Mouse (Mus musculus): Measurements from ENCODE around the gene Rora.

The Rora gene

DNA sequence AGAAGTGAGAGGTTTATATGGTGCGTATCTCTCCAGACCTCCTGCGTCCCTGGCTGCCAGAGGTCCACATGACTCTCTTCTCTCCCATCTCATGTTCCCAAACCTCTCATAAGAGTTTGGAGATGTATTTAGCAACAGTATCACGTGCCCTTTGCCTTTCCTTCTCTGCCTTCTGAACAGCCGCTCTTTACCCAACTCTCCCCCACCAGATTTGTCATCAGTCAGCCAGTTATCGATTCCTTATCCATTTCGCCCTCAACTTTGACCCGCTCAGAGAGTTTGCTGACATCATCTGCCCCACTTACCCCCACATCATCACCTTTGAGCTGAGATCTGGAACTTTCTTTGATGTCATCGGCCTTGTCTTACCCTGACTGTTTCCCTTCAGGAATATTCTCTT, 230.1 kb downstream of the Rora start:
- peak; percentile 43 for DNase-seq (ENCODE audit: low read depth, low spot score)

DNA sequence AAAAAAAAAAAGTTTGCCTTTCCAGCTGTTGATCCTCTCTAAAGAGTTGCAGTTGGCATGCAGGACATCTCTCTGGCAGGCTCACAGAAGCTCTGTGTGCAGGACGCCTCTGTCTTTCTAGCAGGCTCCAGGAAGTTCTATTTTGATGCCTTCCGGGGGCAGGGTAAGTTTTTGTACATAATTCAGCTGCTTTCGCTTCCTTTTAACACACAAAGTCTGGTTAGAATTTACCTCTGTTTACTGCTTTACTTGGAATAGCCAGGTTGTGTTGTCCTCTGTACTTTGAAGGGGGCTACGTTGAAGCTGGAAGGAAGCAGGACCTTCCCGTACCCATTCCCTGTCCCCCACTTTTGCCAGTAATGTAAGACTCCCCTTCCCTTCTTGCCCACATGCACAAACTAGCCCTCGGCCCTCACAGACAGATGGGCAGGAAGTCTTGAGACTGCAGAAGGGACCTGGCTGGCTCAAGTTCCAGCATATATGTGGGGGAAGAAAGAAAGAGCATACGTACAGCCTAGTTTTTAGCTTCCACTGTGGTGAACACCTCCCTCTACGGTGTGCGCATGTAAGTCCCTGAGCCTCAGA, 231.0 kb downstream of the Rora start:
- peak; percentile 40 for DNase-seq (ENCODE audit: low read depth, low spot score)

DNA sequence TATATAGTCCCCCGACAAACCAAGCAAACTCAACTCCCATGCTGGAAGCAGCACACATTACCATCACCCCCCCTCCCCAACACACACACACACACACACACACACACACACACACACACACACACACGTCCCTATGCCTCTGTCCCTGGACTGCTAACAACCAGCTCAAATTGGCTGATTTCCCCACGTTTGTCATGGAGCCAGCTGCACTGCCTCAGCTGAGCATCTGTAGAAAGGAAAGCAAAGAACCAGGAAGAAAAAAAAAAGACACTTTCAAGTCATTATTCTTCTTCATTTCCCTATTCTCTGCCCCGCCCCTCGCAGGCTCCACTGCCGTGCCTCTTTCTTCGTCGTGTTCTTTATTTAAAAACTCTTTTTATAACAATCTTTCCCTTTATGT, 235.1 kb downstream of the Rora start:
- peak; percentile 53 for DNase-seq (ENCODE audit: low read depth, low spot score)

DNA sequence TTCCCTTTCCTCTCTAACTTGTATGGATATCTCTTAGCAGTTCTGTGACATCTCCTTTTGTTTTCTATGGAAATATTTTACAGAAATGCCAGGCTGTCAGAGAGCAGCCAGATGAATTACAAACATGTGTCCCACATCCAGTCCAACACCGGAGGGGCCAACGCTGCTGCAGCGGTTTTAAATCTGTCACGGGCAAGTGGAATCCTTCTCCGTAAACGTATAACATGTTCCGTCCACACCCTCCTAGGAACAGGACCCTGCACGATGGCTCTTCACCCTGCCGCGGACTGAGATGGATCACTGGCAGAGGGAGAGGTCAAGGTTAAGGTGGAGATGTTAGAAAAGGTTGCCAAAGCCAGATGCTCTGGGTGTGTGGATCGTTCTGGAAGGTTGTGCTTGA, 237.8 kb downstream of the Rora start:
- no peak for DNase-seq (ENCODE audit: low read depth, low spot score)

DNA sequence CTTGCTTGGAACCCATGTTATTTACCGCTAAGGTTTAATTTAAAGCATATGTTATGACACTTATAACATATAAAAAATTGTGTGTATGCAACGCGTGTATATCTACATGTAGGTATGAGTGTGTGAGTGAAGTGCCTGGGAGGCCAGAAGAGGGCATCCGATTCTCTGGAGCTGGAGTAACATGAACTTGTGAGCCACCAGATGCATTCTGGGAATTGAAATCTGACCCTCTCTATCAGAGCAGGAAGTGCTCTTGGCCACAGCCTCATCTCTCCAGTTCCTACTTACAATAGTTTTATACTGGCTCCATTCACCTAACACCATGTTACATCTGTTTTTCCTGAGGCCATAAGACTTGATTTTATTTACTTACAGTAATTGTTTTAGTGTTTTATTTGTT, 238.8 kb downstream of the Rora start:
- no peak for DNase-seq (ENCODE audit: low read depth, low spot score)

DNA sequence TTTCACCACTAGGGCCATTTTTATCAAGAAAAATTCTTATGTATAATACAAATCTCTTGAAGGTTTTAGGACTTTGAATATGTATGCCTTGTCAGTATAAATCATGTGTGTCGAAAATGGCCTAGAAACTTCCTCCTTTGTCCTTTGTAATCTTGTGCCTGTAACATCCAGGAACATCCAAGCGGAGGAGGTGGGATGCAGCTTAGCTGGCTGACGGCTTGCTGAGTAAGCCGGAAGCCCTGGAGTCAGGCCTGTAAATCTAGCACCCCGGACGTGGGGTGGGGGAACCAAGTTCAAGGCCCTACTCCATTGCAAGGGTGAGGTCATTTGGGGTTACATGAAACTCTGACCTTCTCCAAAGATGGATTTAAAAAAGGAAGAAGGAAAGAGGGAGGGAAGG, 239.3 kb downstream of the Rora start:
- DNase-seq (ENCODE audit: low read depth, low spot score): no peak

DNA sequence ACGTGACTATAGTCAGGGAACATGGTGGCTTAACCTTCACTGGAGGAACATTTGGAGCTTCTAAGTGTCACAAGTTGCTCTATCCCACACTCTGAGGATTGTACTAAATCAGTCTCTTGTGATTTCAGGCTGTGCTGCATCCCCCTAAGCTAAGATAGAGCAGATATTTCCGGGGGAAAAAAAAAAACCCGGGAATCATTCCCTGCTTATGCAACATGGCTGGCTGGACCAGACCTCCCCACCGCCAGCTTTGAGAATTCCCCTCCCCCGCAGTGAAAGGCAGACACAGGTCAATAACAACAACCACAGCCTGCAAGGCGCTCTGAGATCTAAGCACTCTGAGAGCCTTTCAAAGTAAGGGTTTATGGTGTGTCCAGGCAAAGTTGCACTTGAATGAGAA, 244.7 kb downstream of the Rora start:
- peak; percentile 31 for DNase-seq (ENCODE audit: low read depth, low spot score)

DNA sequence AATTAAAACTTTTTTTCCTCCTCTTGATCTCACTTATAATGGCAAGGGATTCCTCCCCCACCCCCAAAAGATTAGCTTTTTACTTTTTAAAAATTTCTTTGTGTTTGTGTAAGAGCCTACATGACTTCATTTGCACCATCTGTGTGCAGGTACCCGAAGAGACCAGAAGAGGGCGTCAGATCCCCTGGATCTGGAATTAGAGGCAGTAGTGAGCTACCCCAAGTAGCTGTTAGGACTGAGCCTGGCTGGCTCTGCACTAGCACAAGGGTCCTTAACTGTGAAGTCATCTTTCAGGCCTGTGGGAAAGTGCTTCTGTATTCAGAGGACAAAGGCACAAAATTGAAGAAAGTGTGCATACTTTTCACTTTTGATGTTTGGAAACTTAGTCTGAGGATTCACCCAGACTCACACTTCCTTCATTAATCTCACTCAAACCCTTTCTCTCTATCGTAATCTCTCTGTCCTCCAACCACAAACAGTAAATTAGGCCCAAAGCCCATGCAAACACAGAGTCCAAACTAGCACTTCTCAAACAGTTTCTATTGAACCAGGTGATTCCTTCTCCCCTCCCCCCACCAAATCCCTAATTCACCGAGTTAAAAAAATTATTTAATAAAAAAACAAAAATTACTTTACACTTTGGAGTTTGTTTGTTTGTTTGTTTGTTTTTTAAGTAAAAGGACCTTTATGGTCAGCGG, 246.1 kb downstream of the Rora start:
- no peak for DNase-seq (ENCODE audit: low read depth, low spot score)

DNA sequence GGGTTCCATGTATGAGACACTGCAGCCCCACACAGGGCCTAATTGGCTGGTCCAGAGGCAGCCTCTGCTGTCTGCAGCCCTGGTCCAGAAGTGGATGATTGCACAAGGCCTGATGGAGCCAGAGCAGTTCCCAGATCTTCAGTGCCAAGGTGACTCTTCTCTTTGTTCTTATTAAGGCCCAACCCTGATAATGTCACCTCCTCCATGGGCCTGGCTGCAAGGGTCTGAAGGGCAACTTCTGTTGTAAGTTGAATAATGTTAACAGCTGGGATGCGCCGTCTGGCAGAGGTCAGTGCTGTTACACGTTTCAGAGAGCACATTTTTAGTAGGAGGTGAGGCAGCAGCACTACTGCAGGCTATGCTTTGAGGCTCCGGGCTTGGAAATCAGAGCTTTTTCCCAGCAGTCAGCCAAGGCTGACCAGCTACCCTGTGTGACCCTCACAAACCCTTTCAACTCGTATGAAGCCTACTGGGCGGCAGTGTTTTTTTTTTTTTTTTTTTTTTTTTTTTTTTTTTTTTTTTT, 252.8 kb downstream of the Rora start:
- no peak for DNase-seq (ENCODE audit: low read depth, low spot score)

DNA sequence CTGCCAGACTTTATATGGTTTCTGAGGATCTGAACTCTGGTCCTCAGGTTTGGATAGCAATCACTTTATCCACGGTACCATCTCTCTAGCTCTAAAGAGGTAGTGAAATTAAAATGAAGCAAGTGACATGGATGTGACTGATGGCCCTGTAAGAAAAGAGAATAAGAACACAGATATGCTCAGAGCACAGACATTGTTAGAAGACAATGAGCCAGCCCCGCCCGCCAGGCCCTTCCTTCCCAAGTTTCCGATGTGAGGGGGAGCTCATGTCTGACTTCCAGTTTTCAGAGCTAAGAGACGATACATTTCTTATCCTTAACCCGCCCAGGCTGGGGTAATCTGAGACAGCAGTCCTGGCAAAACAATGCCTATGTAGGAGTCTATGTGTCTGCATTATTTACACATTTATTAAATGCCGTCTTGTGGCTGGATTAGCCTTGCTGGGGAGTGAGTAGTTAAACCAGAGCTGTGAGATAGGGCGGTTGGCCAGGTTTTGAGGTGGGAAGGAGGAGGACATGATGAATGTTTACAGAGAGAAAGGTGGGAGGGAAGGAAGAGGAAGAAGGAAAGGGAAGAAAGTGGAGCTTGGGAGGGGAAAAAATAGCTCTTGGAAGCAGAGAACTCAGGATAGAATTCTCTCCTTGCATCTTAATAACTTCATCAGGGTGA, 259.0 kb downstream of the Rora start:
- DNase-seq (ENCODE audit: low read depth, low spot score): no peak

DNA sequence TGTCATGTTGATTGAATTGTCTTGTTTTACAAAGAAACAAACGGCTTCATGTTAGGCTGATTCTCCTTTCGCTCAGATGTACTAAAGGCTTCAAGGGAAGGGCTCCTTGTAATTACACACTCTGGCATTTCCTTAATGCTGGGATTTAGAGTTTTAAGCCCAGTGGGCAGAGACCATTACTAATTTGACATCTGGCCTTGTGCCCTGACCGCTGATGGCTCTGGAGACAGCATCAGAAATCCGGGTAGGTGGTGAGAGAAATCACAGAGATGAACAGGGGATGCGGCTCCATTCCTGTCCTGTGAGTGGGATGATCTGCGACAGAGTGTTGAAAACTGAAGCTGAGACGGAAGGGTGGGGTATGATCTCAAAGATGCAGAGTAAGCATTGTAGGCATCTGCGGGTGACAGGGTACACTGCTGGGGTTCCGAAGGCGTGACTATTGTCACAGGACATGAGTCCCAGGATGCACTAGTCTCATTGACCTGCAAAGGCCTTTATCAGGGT, 259.7 kb downstream of the Rora start:
- no peak for DNase-seq (ENCODE audit: low read depth, low spot score)

DNA sequence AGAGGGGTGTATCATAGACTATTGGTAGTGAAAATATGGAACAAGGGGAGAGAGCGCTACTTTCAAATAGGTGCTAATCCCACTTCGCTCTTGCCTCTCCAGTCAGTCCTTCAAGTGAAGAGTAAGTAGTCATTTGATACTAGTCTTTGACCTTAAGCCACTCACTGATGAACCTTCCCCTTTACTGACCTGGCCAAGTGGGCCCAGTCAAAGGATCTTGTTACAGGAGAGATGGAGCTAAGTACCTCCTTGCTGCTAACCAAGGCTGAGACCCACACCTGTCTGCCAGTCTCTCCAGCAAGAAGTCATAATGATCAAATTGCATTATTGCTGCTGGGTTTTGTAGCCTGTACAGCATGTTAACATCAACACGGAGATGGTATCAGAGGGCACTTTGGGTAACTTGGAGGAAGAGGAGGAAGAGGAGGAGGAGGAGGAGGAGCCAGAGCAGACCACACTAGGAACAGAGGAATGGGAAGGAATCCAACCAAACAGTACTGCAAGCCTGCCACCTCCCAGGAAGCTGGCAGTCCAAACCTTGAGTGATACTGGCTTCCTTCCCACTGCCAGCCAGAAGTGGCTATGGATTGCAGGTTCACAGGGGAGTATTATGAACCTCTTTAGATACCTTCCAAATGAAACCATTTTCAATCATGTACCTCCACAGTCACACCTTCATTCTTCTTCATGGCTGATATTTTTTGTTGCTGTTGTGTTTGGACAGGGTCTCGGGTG, 261.1 kb downstream of the Rora start:
- DNase-seq (ENCODE audit: low read depth, low spot score): peak; percentile 88

DNA sequence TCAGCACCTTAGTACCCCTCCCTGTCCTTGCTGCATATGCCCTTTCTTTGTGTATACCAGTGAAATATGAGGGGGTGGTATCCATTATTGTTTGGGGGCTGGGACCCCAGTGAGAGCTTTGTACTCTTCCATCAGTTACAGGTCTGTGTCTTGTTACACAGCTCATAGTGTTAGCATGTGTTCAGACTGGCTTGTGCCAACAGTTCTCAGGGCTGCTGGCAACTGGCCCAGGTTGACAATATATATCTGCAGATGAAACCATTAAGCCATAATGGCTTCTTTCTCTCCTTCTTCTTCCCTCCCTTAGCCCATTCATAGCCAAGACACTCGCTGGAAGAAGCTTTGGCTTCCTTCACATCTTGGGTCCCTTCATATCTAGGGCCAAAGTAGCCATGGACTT, 263.2 kb downstream of the Rora start:
- no peak for DNase-seq (ENCODE audit: low read depth, low spot score)

DNA sequence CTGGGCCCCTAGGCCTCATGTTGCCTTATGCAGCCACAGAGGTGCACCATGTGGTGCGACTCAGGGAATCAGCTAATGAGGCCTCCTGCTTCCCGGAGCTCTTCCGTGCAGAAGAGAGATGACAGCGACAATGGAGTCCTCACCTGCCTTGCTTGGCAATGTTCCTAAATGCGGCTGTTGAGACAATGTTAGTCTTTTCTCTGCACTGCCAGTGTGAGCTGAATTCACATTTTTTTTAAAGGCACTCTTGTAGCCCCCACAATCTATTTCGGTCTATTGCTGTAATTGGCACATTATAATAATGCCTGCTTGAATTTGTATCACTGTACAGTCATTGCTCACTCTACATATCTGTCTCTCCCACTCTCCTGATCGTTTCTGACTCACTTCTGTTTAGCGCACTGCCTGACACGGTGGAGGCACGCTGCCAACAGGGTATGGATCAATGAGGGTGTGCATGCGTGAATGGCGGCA, 269.6 kb downstream of the Rora start:
- no peak for DNase-seq (ENCODE audit: low read depth, low spot score)

DNA sequence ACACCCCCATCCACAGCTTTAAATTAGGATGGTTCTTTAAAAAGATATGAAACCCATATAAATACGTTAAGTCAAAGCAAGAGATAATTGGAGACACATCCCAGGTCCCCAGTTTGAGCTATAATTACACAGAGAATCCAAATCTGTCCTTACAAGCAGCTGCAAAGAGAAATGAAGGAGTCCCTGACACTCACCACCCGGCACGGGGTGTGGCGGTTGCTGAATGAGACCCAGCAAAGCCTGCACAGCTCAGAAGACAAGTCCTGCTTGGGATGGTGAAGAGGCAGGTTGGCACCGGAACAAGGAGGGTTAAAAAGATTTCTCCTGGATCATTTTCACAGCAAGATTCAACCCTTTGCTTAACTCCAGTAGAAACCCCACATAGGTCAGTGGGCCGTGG, 272.8 kb downstream of the Rora start:
- DNase-seq (ENCODE audit: low read depth, low spot score): no peak

DNA sequence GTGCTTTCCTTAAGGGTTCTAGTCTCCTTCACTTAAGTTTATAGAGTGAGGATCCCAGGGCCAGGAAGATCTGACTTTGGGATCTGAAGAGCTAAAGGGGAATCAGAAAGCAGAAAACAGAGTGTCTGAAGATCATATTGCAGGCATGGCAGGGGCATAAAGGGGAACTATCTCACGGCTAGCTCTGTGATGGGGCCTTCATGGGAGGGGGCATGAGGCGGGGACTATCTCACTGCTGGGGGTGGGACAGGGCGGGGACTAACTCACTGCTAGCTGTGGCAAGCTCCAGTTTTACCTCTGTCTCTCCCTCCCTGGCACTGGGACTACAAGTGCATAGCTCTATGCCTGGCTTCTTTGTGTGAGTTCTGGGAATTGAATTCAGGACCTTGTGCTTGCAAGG, 279.6 kb downstream of the Rora start:
- no peak for DNase-seq (ENCODE audit: low read depth, low spot score)

DNA sequence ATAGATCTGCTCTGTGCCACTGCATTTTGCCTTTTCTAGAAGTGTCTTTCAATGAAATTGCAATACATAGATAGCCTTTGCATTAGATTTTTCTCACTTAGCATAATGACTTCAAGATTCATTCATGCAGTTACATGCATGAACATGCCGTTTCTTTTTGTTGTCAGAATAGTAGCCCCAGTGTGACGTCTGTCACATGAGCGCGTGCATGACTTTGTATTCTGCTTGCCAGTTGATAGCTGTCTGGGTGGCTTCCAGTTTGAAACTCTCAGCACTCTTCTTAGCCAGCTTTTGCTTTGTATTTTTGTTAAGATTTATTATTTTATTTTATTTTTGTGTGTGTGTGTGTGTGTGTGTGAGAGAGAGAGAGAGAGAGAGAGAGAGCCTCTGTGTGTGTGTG, 280.7 kb downstream of the Rora start:
- DNase-seq (ENCODE audit: low read depth, low spot score): no peak

DNA sequence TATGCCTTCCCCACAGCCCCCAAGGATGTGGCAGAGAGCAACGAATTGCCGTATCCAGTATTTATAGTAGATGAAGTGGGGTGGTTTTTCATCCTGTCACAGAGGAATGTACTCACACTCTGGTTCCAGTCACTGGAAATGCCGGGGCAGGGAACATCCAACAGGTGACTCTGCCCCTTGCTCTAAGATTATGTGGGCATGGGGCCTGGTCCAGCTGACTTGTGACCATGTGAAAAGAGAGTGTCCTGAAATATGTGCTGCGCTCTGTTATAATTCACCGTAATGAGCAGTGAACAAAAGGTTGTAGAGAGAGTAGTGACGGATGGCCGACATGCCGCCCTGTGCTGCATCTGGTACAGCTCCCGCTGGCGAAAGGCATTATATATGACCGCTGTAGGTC, 282.0 kb downstream of the Rora start:
- DNase-seq (ENCODE audit: low read depth, low spot score): no peak

DNA sequence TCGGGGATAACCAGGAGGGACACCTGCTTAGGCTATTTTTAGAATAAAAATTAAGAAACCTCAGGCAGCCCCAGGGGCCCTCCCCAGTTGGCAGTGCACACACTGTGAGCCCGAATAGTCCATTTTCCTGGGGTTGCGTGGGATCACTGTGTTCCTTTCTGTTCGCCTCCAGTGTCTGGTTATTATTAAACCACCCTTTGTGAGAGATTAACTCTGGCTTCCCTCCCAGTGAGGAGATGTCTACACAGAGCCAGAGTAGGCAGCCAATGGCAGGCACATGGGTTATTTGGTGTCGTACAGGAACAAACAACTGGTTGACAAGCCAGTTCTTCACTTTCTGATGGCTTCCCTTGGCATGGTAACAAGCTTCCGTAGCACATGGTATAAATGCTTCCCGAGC, 287.5 kb downstream of the Rora start:
- peak; percentile 87 for DNase-seq (ENCODE audit: low read depth, low spot score)

DNA sequence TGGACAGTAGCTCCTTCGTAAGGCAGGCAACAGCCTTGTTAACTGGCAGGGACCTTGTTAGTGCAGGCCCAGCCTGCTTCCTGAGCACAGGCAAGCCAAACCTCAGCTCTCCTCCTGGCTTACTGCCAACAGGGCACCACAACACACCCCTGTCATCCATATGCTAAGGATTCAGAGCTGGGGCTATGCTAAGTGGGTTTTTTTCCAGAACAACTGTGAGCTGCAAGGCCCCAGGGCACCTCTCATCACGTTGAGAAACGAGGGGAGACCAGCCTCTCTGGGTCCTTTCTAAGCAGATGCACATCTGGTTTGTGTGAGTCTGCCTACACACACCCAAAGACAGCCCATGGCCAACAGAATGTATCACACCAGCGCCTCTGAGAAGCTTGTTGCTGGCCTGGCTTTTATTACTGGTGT, 289.0 kb downstream of the Rora start:
- DNase-seq (ENCODE audit: low read depth, low spot score): peak; percentile 21

DNA sequence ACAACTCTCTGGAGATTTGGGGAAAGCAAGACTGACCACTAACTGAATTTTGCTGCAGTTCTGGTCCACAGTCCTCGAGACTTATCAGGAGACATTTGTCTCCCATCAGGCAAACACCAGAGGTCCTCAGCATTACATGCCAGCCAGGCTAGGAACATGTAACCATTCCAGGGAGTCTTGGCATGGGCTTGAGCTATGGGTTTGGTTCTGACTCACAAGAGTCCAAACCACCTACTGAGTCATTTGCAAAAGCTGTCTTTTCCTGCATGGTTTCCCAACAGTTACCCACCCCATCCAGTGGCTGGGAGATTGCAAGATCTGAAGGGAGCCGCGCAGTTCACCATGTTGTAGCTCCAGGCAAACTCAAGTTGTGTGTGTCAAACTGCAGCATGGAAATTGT, 290.4 kb downstream of the Rora start:
- DNase-seq (ENCODE audit: low read depth, low spot score): peak; percentile 35

DNA sequence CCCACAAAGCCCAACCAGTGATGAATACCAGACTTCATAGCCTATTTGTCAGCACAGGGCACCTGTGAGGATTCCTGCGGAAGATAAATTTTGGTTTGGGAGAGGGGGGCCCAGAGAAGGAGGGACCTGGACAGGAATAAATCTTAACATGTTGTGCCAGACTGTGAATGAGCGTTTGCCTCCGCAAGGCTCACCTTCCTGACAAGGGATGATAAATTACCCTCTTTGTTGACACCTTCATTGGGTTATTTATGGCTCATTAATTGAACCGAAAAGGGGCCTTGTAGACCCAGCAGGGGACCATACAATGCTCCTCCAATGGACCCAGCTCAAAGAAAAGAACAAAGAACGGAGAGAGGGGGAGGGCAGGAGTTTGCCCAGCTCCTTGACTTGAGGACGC, 294.1 kb downstream of the Rora start:
- DNase-seq (ENCODE audit: low read depth, low spot score): no peak
